Mouse (Mus musculus): ENCODE measurements around the gene Ap4m1. TPM values are rescaled to one million over a fixed set of nuclear protein-coding genes. Genes with fewer than 3 reads are reported as not detected.
"Not testable (repeated sequence)": the region's sequence is repeated elsewhere in the genome, so short reads cannot be mapped to it uniquely, and the experiment has no call there.

Gene Ap4m1
- total RNA-seq, 2 experiments from 2014 or later: 22.8 to 26.7 TPM

DNA sequence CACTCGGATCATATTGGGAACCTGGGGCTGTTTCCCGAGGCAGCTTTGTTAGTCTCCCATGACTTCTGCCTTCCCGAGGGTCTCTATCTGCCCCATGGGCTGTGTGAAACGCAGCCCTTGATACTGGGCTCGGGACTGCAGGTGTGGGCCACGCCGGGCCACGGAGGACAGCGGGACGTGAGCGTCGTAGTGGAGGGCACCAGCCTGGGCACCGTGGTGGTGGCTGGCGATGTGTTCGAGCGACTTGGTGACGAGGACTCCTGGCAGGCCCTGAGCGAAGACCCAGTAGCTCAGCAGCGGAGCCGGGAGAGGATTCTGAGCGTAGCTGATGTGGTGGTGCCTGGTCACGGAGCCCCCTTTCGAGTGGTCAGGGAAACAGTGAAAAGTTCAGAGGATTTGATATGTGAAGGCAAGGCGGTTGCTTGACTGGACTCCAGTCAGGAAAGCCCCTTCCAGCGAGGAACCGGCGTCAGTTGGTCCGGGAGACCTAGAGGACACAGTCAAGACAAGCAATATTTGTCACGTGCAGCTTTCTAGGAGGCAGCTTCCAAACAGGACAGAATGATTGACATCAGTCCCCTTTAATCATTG lies 23.0 kb downstream of the Ap4m1 start:
- peak in 1 of 2 experiments; percentile 35 for DNase-seq (ENCODE audit: extremely low spot score in 1 of 2, low spot score in 1 of 2)

DNA sequence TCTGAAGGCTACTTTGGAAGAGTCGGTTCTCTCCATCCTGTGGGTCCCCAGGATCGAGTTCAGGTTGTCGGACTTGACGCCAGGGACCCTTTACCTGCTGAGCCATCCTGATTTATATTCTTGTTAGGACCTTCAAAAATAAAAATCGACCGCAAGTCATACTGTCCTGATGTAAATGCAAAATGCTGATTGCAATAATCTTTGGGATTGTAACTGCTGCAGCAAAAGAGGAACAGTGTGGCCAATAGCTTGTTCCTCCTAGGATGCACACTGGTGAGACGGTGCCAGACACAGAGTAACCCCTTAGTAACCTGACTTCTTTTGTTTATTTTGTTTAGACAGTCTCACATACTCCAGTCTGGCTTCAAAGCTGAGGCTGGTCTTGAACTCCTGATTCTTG lies 23.7 kb downstream of the Ap4m1 start:
- no peak for DNase-seq (ENCODE audit: extremely low spot score in 1 of 2, low spot score in 1 of 2)

DNA sequence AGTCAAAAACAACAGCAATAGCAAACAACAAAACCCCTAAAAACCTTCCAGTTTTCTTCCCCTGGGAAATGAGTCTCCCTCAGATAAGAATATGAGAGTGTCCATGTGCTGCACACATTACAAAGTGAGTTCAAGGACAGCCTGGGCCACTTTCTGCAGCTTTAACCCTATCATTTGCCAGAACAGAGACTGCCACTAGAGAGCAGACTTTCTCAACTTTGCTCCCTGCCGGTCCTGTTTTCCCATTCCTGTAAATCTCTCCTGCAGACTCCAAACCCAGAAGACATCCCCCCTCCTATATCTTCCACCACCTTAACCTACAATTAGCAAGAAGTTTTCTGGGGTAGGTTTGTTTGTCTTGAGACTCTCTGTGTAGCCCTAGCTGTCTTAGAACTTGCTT lies 27.8 kb downstream of the Ap4m1 start:
- DNase-seq (ENCODE audit: extremely low spot score in 1 of 2, low spot score in 1 of 2): no peak

DNA sequence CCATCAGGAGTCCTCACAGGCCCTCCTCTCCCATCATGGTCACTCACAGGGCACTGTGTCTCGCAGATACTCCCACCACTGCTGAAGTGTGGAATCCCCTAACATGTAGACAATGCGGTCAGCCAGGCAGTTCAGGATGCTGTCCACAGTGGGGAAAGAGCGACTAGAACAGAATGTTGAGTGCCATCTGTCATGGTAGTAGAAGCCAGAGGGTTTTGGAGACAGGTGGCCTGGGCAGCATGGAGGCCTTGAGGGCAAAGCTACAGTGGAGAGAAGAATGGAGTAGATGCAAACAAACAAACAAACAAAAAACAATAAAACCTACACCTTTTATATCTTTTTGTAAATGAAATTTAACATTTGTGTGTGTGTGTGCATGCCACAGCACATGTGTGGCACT lies 30.3 kb downstream of the Ap4m1 start:
- no peak for DNase-seq (ENCODE audit: extremely low spot score in 1 of 2, low spot score in 1 of 2)

DNA sequence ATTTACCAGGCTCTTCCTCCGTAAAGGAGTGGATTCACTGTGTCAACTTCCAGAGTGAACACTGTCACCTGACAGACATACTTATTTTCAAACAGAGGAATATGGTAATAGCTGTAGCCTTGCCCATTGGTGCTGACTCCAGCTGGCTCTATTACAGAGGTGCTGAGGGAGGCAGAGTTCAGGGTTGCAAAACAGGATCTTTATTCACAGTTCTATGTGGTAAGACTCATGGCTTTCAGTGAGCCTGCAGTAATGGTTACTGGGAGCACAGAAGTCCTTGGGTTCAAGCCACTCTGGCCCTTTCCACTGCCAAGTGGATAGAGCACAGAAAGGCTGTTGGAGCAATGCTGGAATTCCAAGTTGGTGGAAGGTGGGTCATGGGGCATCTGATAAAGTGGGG lies 35.5 kb downstream of the Ap4m1 start:
- no peak for DNase-seq (ENCODE audit: extremely low spot score in 1 of 2, low spot score in 1 of 2)

GRCm38 (mm10) chr5:138207873-138208272 lies 36.1 kb downstream of the Ap4m1 start:
- DNase-seq (ENCODE audit: extremely low spot score in 1 of 2, low spot score in 1 of 2): no peak

- not testable (repeated sequence) for DNase-seq (ENCODE audit: extremely low spot score in 1 of 2, low spot score in 1 of 2)
Observed at GRCm38 (mm10) chr5:138216632-138217031, 44.8 kb downstream of the Ap4m1 start.

- no peak for DNase-seq (ENCODE audit: extremely low spot score in 1 of 2, low spot score in 1 of 2)
Observed at GRCm38 (mm10) chr5:138219864-138220263, 48.1 kb downstream of the Ap4m1 start.

DNA sequence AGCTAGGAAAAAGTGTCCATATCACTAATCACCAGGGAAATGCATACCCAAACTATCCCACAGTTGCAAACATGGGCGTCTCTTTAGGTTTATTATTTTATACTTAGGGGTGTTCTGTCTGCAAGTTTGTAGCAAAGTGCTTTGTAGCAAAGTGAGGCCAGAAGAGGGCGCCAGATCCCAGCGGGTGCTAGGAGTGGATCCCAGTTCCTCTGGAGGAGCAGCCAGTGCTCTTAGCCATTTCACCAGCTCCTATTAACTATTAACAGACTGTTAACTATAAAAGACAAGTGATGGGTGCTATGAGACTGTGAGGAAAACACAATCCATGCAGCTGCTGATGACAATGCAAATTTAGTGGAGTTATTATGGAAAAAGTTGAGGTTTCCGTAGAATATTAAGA lies 50.3 kb downstream of the Ap4m1 start:
- peak; percentile 79 to 99 for DNase-seq (ENCODE audit: extremely low spot score in 1 of 2, low spot score in 1 of 2)

DNA sequence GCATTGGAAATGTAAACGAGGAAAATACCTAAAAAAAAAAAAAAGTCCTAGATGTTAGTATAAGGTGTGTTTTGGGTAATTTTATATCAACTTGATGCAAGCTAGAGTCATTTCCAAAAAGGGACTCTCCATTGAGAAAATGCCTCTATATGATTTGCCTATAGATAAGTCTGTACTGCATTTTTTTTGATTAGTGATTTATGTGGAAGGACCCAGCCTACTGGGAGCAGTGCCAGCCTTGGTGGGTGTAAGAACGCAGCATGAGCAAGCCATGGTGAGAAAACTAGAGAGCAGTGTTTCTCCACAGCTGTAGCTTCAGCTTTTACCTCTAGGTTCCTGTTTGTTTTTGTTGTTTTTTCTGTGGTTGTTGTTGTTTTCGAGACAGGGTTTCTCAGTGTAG lies 51.5 kb downstream of the Ap4m1 start:
- DNase-seq (ENCODE audit: extremely low spot score in 1 of 2, low spot score in 1 of 2): no peak

DNA sequence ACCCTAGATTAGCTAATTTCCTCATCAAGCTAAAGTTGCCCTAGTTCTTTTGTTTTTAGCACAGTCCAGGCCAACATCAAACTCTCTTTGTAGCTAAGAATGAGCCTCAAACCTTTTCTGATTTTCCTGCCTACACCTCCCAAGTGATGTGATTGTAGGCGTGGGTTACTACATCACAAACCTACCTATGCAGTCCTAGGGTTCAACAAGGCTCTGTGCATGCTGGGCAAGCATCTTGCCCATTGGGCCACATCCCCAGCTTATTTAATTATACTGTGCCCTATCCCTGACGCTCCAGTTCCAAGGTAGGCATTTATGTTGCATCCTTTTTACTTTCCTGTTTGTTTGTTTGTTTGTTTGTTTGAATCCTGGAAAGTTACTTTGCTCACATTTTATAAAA lies 53.9 kb downstream of the Ap4m1 start, which contains the start of gene Nxpe5:
Gene Nxpe5 (plus strand): TSS at position 199 of the 400 bp plus-strand sequence.
- no peak for DNase-seq (ENCODE audit: extremely low spot score in 1 of 2, low spot score in 1 of 2)

GRCm38 (mm10) chr5:138226491-138226890 lies 54.7 kb downstream of the Ap4m1 start:
- DNase-seq (ENCODE audit: extremely low spot score in 1 of 2, low spot score in 1 of 2): no peak

GRCm38 (mm10) chr5:138227367-138227766 lies 55.6 kb downstream of the Ap4m1 start:
- DNase-seq (ENCODE audit: extremely low spot score in 1 of 2, low spot score in 1 of 2): no peak

DNA sequence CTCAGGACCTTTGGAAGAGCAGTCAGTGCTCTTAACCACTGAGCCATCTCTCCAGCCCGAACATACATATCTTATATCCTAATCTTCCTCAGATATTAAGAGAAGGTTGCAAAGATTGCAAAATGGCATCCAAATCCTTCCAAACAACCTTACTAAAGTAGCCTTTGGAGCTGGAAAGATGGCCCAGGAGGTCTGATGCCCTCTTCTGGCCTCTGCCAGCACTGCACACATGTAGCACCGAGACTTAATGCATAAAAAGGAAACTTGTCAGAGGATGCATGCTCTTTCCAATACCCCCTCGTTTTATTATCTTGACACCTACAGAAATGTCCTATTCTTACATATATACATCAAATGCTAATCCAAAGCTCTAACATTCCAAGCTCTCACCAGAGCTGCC lies 56.2 kb downstream of the Ap4m1 start:
- DNase-seq (ENCODE audit: extremely low spot score in 1 of 2, low spot score in 1 of 2): peak in 1 of 2 experiments; percentile 37

GRCm38 (mm10) chr5:138229511-138229910 lies 57.7 kb downstream of the Ap4m1 start:
- DNase-seq (ENCODE audit: extremely low spot score in 1 of 2, low spot score in 1 of 2): no peak

Small RNA genes lying within 50 kb of the gene (microRNA-seq; reads per million reads assigned to microRNA genes)
- gene Mir106b (504 to 581 reads per million in 2 experiments), gene Mir25 (53.5 to 81.4 reads per million in 2 experiments), gene Mir93 (1,955 to 2,146 reads per million in 2 experiments)

Other genes starting within 250 kb of the Ap4m1 start
- 10 to 100 TPM; 28.5 to 31.3 TPM for gene Gjc3, start 208.9 kb upstream of the Ap4m1 start, total RNA-seq (2021)
- gene Azgp1, start 190.5 kb upstream of the Ap4m1 start, total RNA-seq (2021): not detected
- not detected for gene Smok3a, start 150.7 kb upstream of the Ap4m1 start, total RNA-seq (2021)
- gene Smok3b, start 150.6 kb upstream of the Ap4m1 start, total RNA-seq (2021): not detected
- not detected for gene Smok3c, start 118.8 kb upstream of the Ap4m1 start, total RNA-seq (2021)
- 10 to 100 TPM; 40.4 to 43.3 TPM for gene Zkscan1, start 86.9 kb upstream of the Ap4m1 start, total RNA-seq (2021)
- 10 to 100 TPM; 14.1 to 16.7 TPM for gene Zscan21, start 55.1 kb upstream of the Ap4m1 start, total RNA-seq (2021)
- 10 to 100 TPM; 12.8 to 15.3 TPM for gene Zfp113, start 16.3 kb upstream of the Ap4m1 start, total RNA-seq (2021)
- 100 to 1,000 TPM; 136 to 143 TPM for gene Cops6, start 10.9 kb upstream of the Ap4m1 start, total RNA-seq (2021)
- gene Mcm7, start 420 bp downstream of the Ap4m1 start, total RNA-seq (2021): 10 to 100 TPM; 18.3 to 19.3 TPM
- 10 to 100 TPM; 40.5 to 42.7 TPM for gene Taf6, start 15.4 kb downstream of the Ap4m1 start, total RNA-seq (2021)
- gene Cnpy4, start 15.5 kb downstream of the Ap4m1 start, total RNA-seq (2021): 10 to 100 TPM; 15.7 to 16.1 TPM
- 10 to 100 TPM in 1 of 2 experiments, 1 to 10 TPM in 1; 9.1 to 10.1 TPM for gene Mblac1, start 22.3 kb downstream of the Ap4m1 start, total RNA-seq (2021)
- not detected for gene Nxpe5, start 53.9 kb downstream of the Ap4m1 start, total RNA-seq (2021)
- gene Lamtor4, start 83.5 kb downstream of the Ap4m1 start, total RNA-seq (2021): 10 to 100 TPM; 55.9 to 58.9 TPM
- gene BC037034, start 92.0 kb downstream of the Ap4m1 start, total RNA-seq (2021): 10 to 100 TPM; 69.3 to 75.7 TPM
- gene Gal3st4, start 100.8 kb downstream of the Ap4m1 start, total RNA-seq (2021): 1 to 10 TPM; 2.3 to 3.1 TPM
- not detected for gene Gm43720, start 108.0 kb downstream of the Ap4m1 start, total RNA-seq (2021)
- 1 to 10 TPM; 3.3 to 4.8 TPM for gene Gpc2, start 108.0 kb downstream of the Ap4m1 start, total RNA-seq (2021)
- gene Stag3, start 108.2 kb downstream of the Ap4m1 start, total RNA-seq (2021): 1 to 10 TPM; 1.3 to 1.4 TPM
- not detected for gene Pvrig, start 170.0 kb downstream of the Ap4m1 start, total RNA-seq (2021)